Mouse (Mus musculus): ENCODE results near the gene Elane.

DNA sequence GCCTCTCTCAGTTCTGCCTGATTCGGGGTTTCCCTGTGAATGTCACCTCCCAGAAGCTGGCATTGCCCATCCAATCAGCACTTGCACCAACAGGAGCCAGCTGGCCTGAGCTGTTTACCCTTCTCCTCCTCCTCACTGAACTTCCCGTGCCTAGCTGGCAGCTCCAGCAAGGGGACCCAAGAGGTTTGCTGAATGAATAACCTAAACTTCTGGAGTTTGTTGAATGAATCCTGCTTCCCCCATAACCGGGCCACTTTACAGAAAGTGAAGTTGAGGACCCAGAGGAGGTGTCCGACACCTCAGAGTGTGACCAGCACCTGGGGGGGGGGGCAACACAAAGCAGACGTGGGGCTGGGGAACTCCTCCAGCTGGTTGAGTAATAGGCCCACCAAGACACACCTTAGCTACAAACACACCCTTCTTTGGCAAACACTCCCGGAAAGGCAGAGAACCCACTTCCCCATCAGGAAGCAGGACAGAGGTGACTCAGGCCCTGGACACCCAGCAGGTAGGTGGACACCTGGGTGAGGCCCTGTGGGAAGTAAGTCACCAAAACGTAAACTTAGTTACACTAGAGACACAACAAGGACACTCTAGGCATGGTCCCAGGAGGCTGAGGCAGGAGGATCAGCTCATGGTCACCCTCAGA is 29.0 kb downstream of the Elane start:
- TF ChIP-seq POLR2A (IDR thresholded peaks at IDR 0.05; ENCODE audit: low read depth, low read length) = no peak
- no peak for TF ChIP-seq CTCF (IDR thresholded peaks at IDR 0.05; ENCODE audit: extremely low read depth, insufficient read depth, insufficient read length, insufficient replicate concordance)
